Mouse (Mus musculus) lung, postnatal 0 days (tissue): Measurements from ENCODE around the gene Dpm3.

Source experiments
- CTCF ChIP-seq: IDR thresholded peaks from 2 replicates; pipeline ENCODE4 v1.5.1; 2016; ENCODE audit warnings: antibody characterized with exemption, mild to moderate bottlenecking
- EP300 ChIP-seq: IDR thresholded peaks from 2 replicates; pipeline ENCODE4 v1.6.1; 2016; ENCODE audit warnings: antibody characterized with exemption, mild to moderate bottlenecking, control low read depth

- TF ChIP-seq CTCF = no peak
- TF ChIP-seq EP300 = no peak
Observed at GRCm38 (mm10) chr3:89271760-89272159, 12.6 kb downstream of the Dpm3 start.
